In genomic region chr2:13352112-13352728, GRCm38 (mm10) we compare ENCODE assay signal across 25 mouse cellular contexts.
DNase-seq lines count a peak whose midpoint lies in the region; ATAC-seq and TF ChIP-seq lines count a peak whose summit lies in the region.
"Had no signal": no experiment of that assay in that cellular context is flagged by ENCODE, and none has a peak within 500 bp of the region (broad histone marks: within the 10 kb centered on the region; RNA-seq: fewer than 3 reads in every experiment).

No protein-coding gene starts in this region.

- no peaks in the 10 kb centered on the region for H3K27me3 ChIP-seq in limb, embryonic 12.5 days
- no peaks in the 10 kb centered on the region for H3K27me3 ChIP-seq in limb, embryonic 10.5 days (ENCODE audit: low read depth, poor library complexity, severe bottlenecking)
- H3K27me3 ChIP-seq in embryonic facial prominence, embryonic 15.5 days: no peaks in the 10 kb centered on the region
- no peaks in the 10 kb centered on the region for H3K27me3 ChIP-seq in limb, embryonic 14.5 days (ENCODE audit: control insufficient read depth, insufficient read depth, low read length)
- H3K27me3 ChIP-seq: CH12.LX; embryonic facial prominence, embryonic 12.5 days; hindbrain, embryonic 12.5 days; hindbrain, embryonic 15.5 days had no signal

- H3K9me3 ChIP-seq in limb, embryonic 12.5 days: no peaks in the 10 kb centered on the region
- H3K9me3 ChIP-seq in limb, embryonic 10.5 days (replicated peaks): no peaks in the 10 kb centered on the region
- no peaks in the 10 kb centered on the region for H3K9me3 ChIP-seq in embryonic facial prominence, embryonic 15.5 days (replicated peaks)
- H3K9me3 ChIP-seq in limb, embryonic 14.5 days (ENCODE audit: control insufficient read depth, low read length): no peaks in the 10 kb centered on the region
- H3K9me3 ChIP-seq: embryonic facial prominence, embryonic 12.5 days; G1E; hindbrain, embryonic 12.5 days; hindbrain, embryonic 15.5 days had no signal

- H3K9ac ChIP-seq in limb, embryonic 12.5 days (replicated peaks): no peak overlapping the region
- no peak overlapping the region for H3K9ac ChIP-seq in embryonic facial prominence, embryonic 15.5 days
- H3K9ac ChIP-seq in limb, embryonic 14.5 days (ENCODE audit: low read depth, low read length, severe bottlenecking): no peak overlapping the region
- H3K9ac ChIP-seq: embryonic facial prominence, embryonic 12.5 days; forebrain, postnatal 0 days; hindbrain, embryonic 12.5 days; hindbrain, embryonic 15.5 days had no signal

- 0 out of 2 replicates have a peak, but pooled peaks cover 4% of the 10 kb centered on the region for H3K4me1 ChIP-seq in limb, embryonic 12.5 days (replicated peaks)
- H3K4me1 ChIP-seq in limb, embryonic 10.5 days: no peaks in the 10 kb centered on the region
- H3K4me1 ChIP-seq in embryonic facial prominence, embryonic 15.5 days: no peaks in the 10 kb centered on the region; the same call in 1 of the 2 replicates
- H3K4me1 ChIP-seq in limb, embryonic 14.5 days (ENCODE audit: control insufficient read depth, insufficient read depth, low read length): no peaks in the 10 kb centered on the region
- H3K4me1 ChIP-seq: embryonic facial prominence, embryonic 12.5 days; hindbrain, embryonic 12.5 days; hindbrain, embryonic 15.5 days had no signal

- no peak overlapping the region for H3K4me2 ChIP-seq in limb, embryonic 12.5 days
- no peak overlapping the region for H3K4me2 ChIP-seq in embryonic facial prominence, embryonic 15.5 days (replicated peaks)
- no peak overlapping the region for H3K4me2 ChIP-seq in limb, embryonic 14.5 days (replicated peaks; ENCODE audit: low read depth, low read length, severe bottlenecking)
- H3K4me2 ChIP-seq: embryonic facial prominence, embryonic 12.5 days; heart, embryonic 11.5 days; hindbrain, embryonic 12.5 days; hindbrain, embryonic 15.5 days had no signal

- H3K4me3 ChIP-seq in limb, embryonic 12.5 days (replicated peaks): no peak overlapping the region
- H3K4me3 ChIP-seq in limb, embryonic 10.5 days: no peak overlapping the region
- no peak overlapping the region for H3K4me3 ChIP-seq in embryonic facial prominence, embryonic 15.5 days (replicated peaks)
- no peak overlapping the region for H3K4me3 ChIP-seq in limb, embryonic 14.5 days (replicated peaks; ENCODE audit: low read length)
- H3K4me3 ChIP-seq: embryonic facial prominence, embryonic 12.5 days; hindbrain, embryonic 12.5 days; hindbrain, embryonic 15.5 days had no signal

- 57% methylated on average over 1 of the region's 1 CpGs for WGBS in limb, embryonic 12.5 days
- 93% methylated on average over 1 of the region's 1 CpGs for WGBS in limb, embryonic 10.5 days
- WGBS in embryonic facial prominence, embryonic 15.5 days: 51% methylated on average over 1 of the region's 1 CpGs
- 38% methylated on average over 1 of the region's 1 CpGs for WGBS in limb, embryonic 14.5 days

- H3K27ac ChIP-seq in limb, embryonic 12.5 days: peak overlapping the region; percentile 51; the same call in 1 of the 2 replicates
- H3K27ac ChIP-seq in limb, embryonic 10.5 days: no peak overlapping the region
- H3K27ac ChIP-seq in embryonic facial prominence, embryonic 15.5 days (replicated peaks): peak overlapping the region; percentile 75
- peak overlapping the region; percentile 59 for H3K27ac ChIP-seq in limb, embryonic 14.5 days (replicated peaks; ENCODE audit: low read depth, low read length)
- H3K27ac ChIP-seq: hindbrain, embryonic 12.5 days; hindbrain, embryonic 15.5 days had no signal

- DNase-seq in limb, embryonic 10.5 days (ENCODE audit: low spot score): no peak
- DNase-seq in limb, embryonic 14.5 days (ENCODE audit: low spot score): peak; percentile 73
- DNase-seq in left cerebral cortex, adult 18-20 months (ENCODE audit: low spot score in 2 of 2): no peak
- no peak for DNase-seq in heart, adult 11 months
- no peak for DNase-seq in kidney, postnatal 14 days
- DNase-seq: adrenal gland, adult 2 months; adrenal gland, postnatal 14 days; B cell, adult 2 months; cerebellum, adult 11 months; cerebellum, adult 2 months; cerebellum, adult 9-11 months; cerebellum, postnatal 25 days; embryo, embryonic 11 days; forebrain, postnatal 0 days; gastrocnemius, postnatal 10 days; gastrocnemius, postnatal 36 days had no signal

- peak; percentile 76; the same call in 1 of the 2 replicates for ATAC-seq in limb, embryonic 12.5 days (ENCODE audit: insufficient number of reproducible peaks, insufficient read depth, low FRiP score, low TSS enrichment, low read depth)
- ATAC-seq in embryonic facial prominence, embryonic 15.5 days (ENCODE audit: insufficient number of reproducible peaks, low FRiP score, low TSS enrichment, low read depth): peak; percentile 89
- ATAC-seq in limb, embryonic 14.5 days (ENCODE audit: low FRiP score, low read depth): peak; percentile 91
- ATAC-seq: forebrain, embryonic 14.5 days; forebrain, postnatal 0 days had no signal

- H3K36me3 ChIP-seq in limb, embryonic 12.5 days: no peaks in the 10 kb centered on the region
- no peaks in the 10 kb centered on the region for H3K36me3 ChIP-seq in limb, embryonic 10.5 days
- H3K36me3 ChIP-seq in embryonic facial prominence, embryonic 15.5 days: no peaks in the 10 kb centered on the region
- no peaks in the 10 kb centered on the region for H3K36me3 ChIP-seq in limb, embryonic 14.5 days (ENCODE audit: control insufficient read depth, insufficient read depth, low read length)
- H3K36me3 ChIP-seq: embryonic facial prominence, embryonic 12.5 days; G1E; hindbrain, embryonic 12.5 days; hindbrain, embryonic 15.5 days had no signal

- no peak for TF ChIP-seq POLR2A in limb, embryonic 14.5 days (IDR thresholded peaks at IDR 0.05; ENCODE audit: borderline replicate concordance, extremely low read depth, insufficient read depth, insufficient read length)
